Mouse (Mus musculus) MEL (cell line): ENCODE data around the gene Ppfia2. TPM values are rescaled to one million over a fixed set of nuclear protein-coding genes. Genes with fewer than 3 reads are reported as not detected.

Experiments used
- DNase-seq: peaks from one replicate; pipeline ENCODE4 v3.0.0; 2011; ENCODE audit warnings: low read depth, low spot score
- H3K27ac ChIP-seq: 2 replicates; pipeline ENCODE4 v1.5.1; 2012; ENCODE audit warnings: low read depth, mild to moderate bottlenecking, control low read depth, low read length, moderate library complexity; ENCODE audit not compliant: control insufficient read depth
- H3K27me3 ChIP-seq, 2 experiments: fragments of 150-350 bp in 1 of 2; sonication (generic) in 1 of 2; 2 replicates each; pipeline ENCODE4 v1.6.1; 2012; ENCODE audit warnings: low read length in 2 of 2, mild to moderate bottlenecking in 2 of 2, improper control_type of control experiment in 1 of 2, moderate library complexity in 1 of 2; ENCODE audit not compliant: insufficient read depth in 2 of 2, control insufficient read depth in 1 of 2
- H3K36me3 ChIP-seq, 2 experiments: 2 replicates each; pipeline ENCODE4 v1.6.1; 2012 to 2014; ENCODE audit warnings: low read length in 2 of 2, improper control_type of control experiment in 1 of 2, inconsistent platforms in 1 of 2, mild to moderate bottlenecking in 1 of 2; ENCODE audit not compliant: insufficient read depth in 2 of 2, control insufficient read depth in 1 of 2
- H3K4me1 ChIP-seq, 2 experiments: fragments of 150-350 bp in 1 of 2; sonication (generic) in 1 of 2; 2 replicates each; pipeline ENCODE4 v1.6.1; 2012; ENCODE audit warnings: low read length in 2 of 2, improper control_type of control experiment in 1 of 2, mild to moderate bottlenecking in 1 of 2; ENCODE audit not compliant: insufficient read depth in 2 of 2, control insufficient read depth in 1 of 2
- H3K4me3 ChIP-seq, 2 experiments: fragments of 150-350 bp in 1 of 2; sonication (generic) in 1 of 2; 2 replicates each; pipeline ENCODE4 v1.5.1; 2012; ENCODE audit warnings: low read depth in 2 of 2, low read length in 2 of 2, mild to moderate bottlenecking in 2 of 2, moderate library complexity in 2 of 2, control low read depth in 1 of 2, improper control_type of control experiment in 1 of 2; ENCODE audit not compliant: control insufficient read depth in 1 of 2, insufficient read depth in 1 of 2
- H3K79me2 ChIP-seq: 2 replicates; pipeline ENCODE4 v1.6.1; 2012; ENCODE audit warnings: mild to moderate bottlenecking, low read length, moderate library complexity; ENCODE audit not compliant: control insufficient read depth, poor library complexity, insufficient read depth
- H3K9ac ChIP-seq: 2 replicates; pipeline ENCODE4 v1.6.1; 2012; ENCODE audit warnings: low read depth, mild to moderate bottlenecking, control low read depth, low read length, moderate library complexity; ENCODE audit not compliant: control insufficient read depth, poor library complexity, severe bottlenecking
- H3K9me3 ChIP-seq: fragments of 150-350 bp; sonication (generic); replicated peaks from 2 replicates; pipeline ENCODE4 v1.6.1; 2012; ENCODE audit warnings: mild to moderate bottlenecking, low read length, improper control_type of control experiment, moderate library complexity; ENCODE audit not compliant: insufficient read depth
- BHLHE40 ChIP-seq: IDR thresholded peaks from 2 replicates; pipeline ENCODE4 v1.6.1; 2012; ENCODE audit warnings: low read depth, mild to moderate bottlenecking, inconsistent platforms, low read length, improper control_type of control experiment, borderline replicate concordance
- CHD1 ChIP-seq: IDR thresholded peaks from 2 replicates; pipeline ENCODE4 v1.6.1; 2012; ENCODE audit warnings: low read depth, mild to moderate bottlenecking, inconsistent platforms, low read length, improper control_type of control experiment
- ETS1 ChIP-seq: IDR thresholded peaks from 2 replicates; pipeline ENCODE4 v1.6.1; 2012; ENCODE audit warnings: low read depth, mild to moderate bottlenecking, inconsistent platforms, low read length, improper control_type of control experiment, moderate library complexity
- GABPA ChIP-seq: IDR thresholded peaks from 2 replicates; pipeline ENCODE4 v1.6.1; 2012; ENCODE audit warnings: low read depth, mild to moderate bottlenecking, inconsistent platforms, low read length, improper control_type of control experiment, moderate library complexity
- HCFC1 ChIP-seq: IDR thresholded peaks from 2 replicates; pipeline ENCODE4 v1.6.1; 2012; ENCODE audit warnings: low read depth, mild to moderate bottlenecking, inconsistent platforms, low read length, improper control_type of control experiment, moderate library complexity
- JUND ChIP-seq: IDR thresholded peaks from 2 replicates; pipeline ENCODE4 v1.6.1; 2011; ENCODE audit warnings: low read depth, mild to moderate bottlenecking, improper control_type of control experiment, low read length
- MAX ChIP-seq: IDR thresholded peaks from 2 replicates; pipeline ENCODE4 v1.6.1; 2011; ENCODE audit warnings: low read length, improper control_type of control experiment
- MAZ ChIP-seq: IDR thresholded peaks from 2 replicates; pipeline ENCODE4 v1.6.1; 2012; ENCODE audit warnings: low read depth, mild to moderate bottlenecking, inconsistent platforms, low read length, improper control_type of control experiment
- MXI1 ChIP-seq: IDR thresholded peaks from 2 replicates; pipeline ENCODE4 v1.6.1; 2011; ENCODE audit warnings: mild to moderate bottlenecking, low read depth, low read length, improper control_type of control experiment
- MYB ChIP-seq: IDR thresholded peaks from 2 replicates; pipeline ENCODE4 v1.6.1; 2011; ENCODE audit warnings: mild to moderate bottlenecking, low read depth, low read length, improper control_type of control experiment
- MYC ChIP-seq: IDR thresholded peaks from 2 replicates; pipeline ENCODE4 v1.6.1; 2011; ENCODE audit warnings: low read depth, mild to moderate bottlenecking, low read length, improper control_type of control experiment, moderate library complexity
- NELFE ChIP-seq: IDR thresholded peaks from 2 replicates; pipeline ENCODE4 v1.6.1; 2011; ENCODE audit warnings: low read depth, low read length, improper control_type of control experiment
- NRF1 ChIP-seq: IDR thresholded peaks from 2 replicates; pipeline ENCODE4 v1.6.1; 2014; ENCODE audit warnings: low read depth, mild to moderate bottlenecking, inconsistent platforms, low read length, improper control_type of control experiment, moderate library complexity; ENCODE audit not compliant: poor library complexity, insufficient read depth, severe bottlenecking
- POLR2A ChIP-seq, 2 experiments: IDR thresholded peaks; 2 replicates each; pipeline ENCODE4 v1.6.1; 2011 to 2012; ENCODE audit warnings: low read length in 2 of 2, mild to moderate bottlenecking in 2 of 2, control low read depth in 1 of 2, improper control_type of control experiment in 1 of 2, low read depth in 1 of 2, moderate library complexity in 1 of 2; ENCODE audit not compliant: control insufficient read depth in 1 of 2, insufficient read depth in 1 of 2, poor library complexity in 1 of 2
- POLR2AphosphoS5 ChIP-seq: IDR thresholded peaks from 2 replicates; pipeline ENCODE4 v1.6.1; 2012; ENCODE audit warnings: low read depth, borderline replicate concordance, mild to moderate bottlenecking, inconsistent platforms, low read length, moderate library complexity, mixed read lengths
- RAD21 ChIP-seq: IDR thresholded peaks from 2 replicates; pipeline ENCODE4 v1.6.1; 2011; ENCODE audit warnings: mild to moderate bottlenecking, low read depth, low read length, improper control_type of control experiment
- RCOR1 ChIP-seq: IDR thresholded peaks from 2 replicates; pipeline ENCODE4 v1.6.1; 2012; ENCODE audit warnings: low read depth, mild to moderate bottlenecking, inconsistent platforms, low read length, improper control_type of control experiment
- SIN3A ChIP-seq: IDR thresholded peaks from 2 replicates; pipeline ENCODE4 v1.6.1; 2012; ENCODE audit warnings: low read length, improper control_type of control experiment, inconsistent platforms
- SMC3 ChIP-seq: IDR thresholded peaks from 2 replicates; pipeline ENCODE4 v1.6.1; 2011; ENCODE audit warnings: low read depth, low read length, improper control_type of control experiment
- TAL1 ChIP-seq: IDR thresholded peaks from 2 replicates; pipeline ENCODE4 v1.6.1; 2012; ENCODE audit warnings: mild to moderate bottlenecking, inconsistent platforms, low read length, moderate library complexity, mixed read lengths
- TBP ChIP-seq: IDR thresholded peaks from 2 replicates; pipeline ENCODE4 v1.8.0; 2011; ENCODE audit warnings: low read depth, low read length, improper control_type of control experiment
- UBTF ChIP-seq: IDR thresholded peaks from 2 replicates; pipeline ENCODE4 v1.6.1; 2012; ENCODE audit warnings: low read depth, mild to moderate bottlenecking, inconsistent platforms, low read length, improper control_type of control experiment, moderate library complexity, borderline replicate concordance; ENCODE audit not compliant: insufficient read depth
- USF1 ChIP-seq: IDR thresholded peaks from 2 replicates; pipeline ENCODE4 v1.6.1; 2014; ENCODE audit warnings: low read depth, mild to moderate bottlenecking, inconsistent platforms, low read length, improper control_type of control experiment, moderate library complexity
- USF2 ChIP-seq, 2 experiments: IDR thresholded peaks; 2 replicates each; pipeline ENCODE4 v1.6.1; 2011 to 2012; ENCODE audit warnings: improper control_type of control experiment in 2 of 2, low read length in 2 of 2, borderline replicate concordance in 1 of 2, inconsistent platforms in 1 of 2, low read depth in 1 of 2, mild to moderate bottlenecking in 1 of 2; ENCODE audit not compliant: insufficient read depth in 1 of 2
- ZC3H11A ChIP-seq: IDR thresholded peaks from 2 replicates; pipeline ENCODE4 v1.6.1; 2012; ENCODE audit warnings: low read depth, mild to moderate bottlenecking, inconsistent platforms, low read length, improper control_type of control experiment
- ZKSCAN1 ChIP-seq: IDR thresholded peaks from 2 replicates; pipeline ENCODE4 v1.6.1; 2012; ENCODE audit warnings: low read depth, mild to moderate bottlenecking, inconsistent platforms, low read length, improper control_type of control experiment, moderate library complexity
- ZMIZ1 ChIP-seq: IDR thresholded peaks from 2 replicates; pipeline ENCODE4 v1.6.1; 2012; ENCODE audit warnings: low read depth, mild to moderate bottlenecking, inconsistent platforms, low read length, improper control_type of control experiment, moderate library complexity
- ZNF384 ChIP-seq: IDR thresholded peaks from 2 replicates; pipeline ENCODE4 v1.6.1; 2012; ENCODE audit warnings: low read depth, mild to moderate bottlenecking, inconsistent platforms, low read length, improper control_type of control experiment
- polyA plus RNA-seq, 2 experiments: library from polyadenylated mRNA; stranded (reverse) in 1 of 2; unstranded in 1 of 2; fragments of >175 nt in 1 of 2; fragments of >200 nt in 1 of 2; gene quantifications; 2 replicates each; pipeline versions ENCODE4 v1.2.1 to v1.2.4; 2012; ENCODE audit warnings: low replicate concordance in 2 of 2, low read depth in 1 of 2; ENCODE audit not compliant: insufficient read length in 2 of 2, insufficient read depth in 1 of 2, missing spikeins in 1 of 2
- total RNA-seq: library from RNA; depleted of rRNA; stranded (reverse); fragments of 300-350 nt; gene quantifications from 2 replicates; pipeline ENCODE4 v1.2.3, GENCODE M21; 2012

Ppfia2 gene
- total and polyA plus RNA-seq, 3 experiments, result not detected

- no peak for DNase-seq
- Histone ChIP-seq H3K36me3 (no peaks in the 10 kb centered on the region), H3K4me1 (no peaks in the 10 kb centered on the region)
Observed at GRCm38 (mm10) chr10:106941380-106941779, 471.2 kb downstream of the Ppfia2 start.

GRCm38 (mm10) chr10:106959026-106959425, 488.9 kb downstream of the Ppfia2 start:
- DNase-seq, result no peak
- Histone ChIP-seq H3K9ac (no peak overlapping the region), H3K36me3 (no peaks in the 10 kb centered on the region), H3K4me3 (no peak overlapping the region), H3K4me1 (no peaks in the 10 kb centered on the region), H3K27ac (no peak overlapping the region), H3K27me3 (no peaks in the 10 kb centered on the region), H3K79me2 (no peaks in the 10 kb centered on the region), H3K9me3 (no peaks in the 10 kb centered on the region)
- TF ChIP-seq RCOR1 (no peak), ZC3H11A (no peak), MAZ (no peak), POLR2AphosphoS5 (no peak), CHD1 (no peak), MXI1 (no peak), NELFE (no peak), POLR2A (IDR thresholded peaks at IDR 0.05; ENCODE audit: control insufficient read depth in 1 of 2, insufficient read depth in 1 of 2, low read depth in 1 of 2, low read length in 2 of 2, poor library complexity in 1 of 2) (no peak), USF2 (IDR thresholded peaks at IDR 0.05; ENCODE audit: borderline replicate concordance in 1 of 2, insufficient read depth in 1 of 2, low read depth in 1 of 2, low read length in 2 of 2) (no peak), SMC3 (no peak), ETS1 (no peak), UBTF (no peak), BHLHE40 (no peak), TBP (no peak), MAX (no peak), ZNF384 (no peak), RAD21 (no peak), HCFC1 (no peak), MYB (no peak)

More at GRCm38 (mm10) chr10:106941380-106941779, 471.2 kb downstream of the Ppfia2 start:
- H3K27me3 ChIP-seq, result no peaks in the 10 kb centered on the region
- H3K9me3 ChIP-seq, result no peaks in the 10 kb centered on the region
- H3K27ac ChIP-seq, result no peak overlapping the region
- H3K4me3 ChIP-seq, result no peak overlapping the region
- no peak overlapping the region for H3K9ac ChIP-seq
- H3K79me2 ChIP-seq, result no peaks in the 10 kb centered on the region
- TF ChIP-seq ZC3H11A (no peak), SIN3A (no peak), USF1 (no peak), SMC3 (no peak), CHD1 (no peak), ZMIZ1 (no peak), UBTF (no peak), POLR2AphosphoS5 (no peak), HCFC1 (no peak), NRF1 (no peak), GABPA (no peak), MAX (no peak), TAL1 (no peak), ETS1 (no peak), MYC (no peak), JUND (no peak), ZKSCAN1 (no peak)
- TF ChIP-seq, all 39 proteins: peak for 0
